Mouse (Mus musculus) c-Kit-positive CD71-positive TER-119-positive erythroid progenitor cells, embryonic 14.5 days (primary cell): ENCODE measurements around the gene Aif1l.

Source experiments
- DNase-seq: peaks from one replicate; pipeline ENCODE4 v3.0.0-alpha.2; 2013; ENCODE audit warnings: low spot score

The Aif1l gene

GRCm38 (mm10) chr2:31952725-31953124 lies 2.8 kb downstream of the Aif1l start:
- DNase-seq, result no peak

- DNase-seq, result no peak
These were observed 3.7 kb downstream of the Aif1l start for GRCm38 (mm10) chr2:31953687-31954086.

GRCm38 (mm10) chr2:31954779-31955181 lies 4.8 kb downstream of the Aif1l start:
- DNase-seq, result no peak

GRCm38 (mm10) chr2:31955686-31956085 lies 5.7 kb downstream of the Aif1l start:
- no peak for DNase-seq

GRCm38 (mm10) chr2:31957211-31957610 lies 7.3 kb downstream of the Aif1l start:
- DNase-seq, result no peak

- DNase-seq, result no peak
These were observed 11.0 kb downstream of the Aif1l start for GRCm38 (mm10) chr2:31960986-31961385.

GRCm38 (mm10) chr2:31961791-31962222 lies 11.9 kb downstream of the Aif1l start:
- DNase-seq, result no peak

GRCm38 (mm10) chr2:31962501-31963224 lies 12.7 kb downstream of the Aif1l start:
- no peak for DNase-seq

- no peak for DNase-seq
These were observed 13.6 kb downstream of the Aif1l start for GRCm38 (mm10) chr2:31963491-31963890.

- DNase-seq, result no peak
These were observed 14.3 kb downstream of the Aif1l start for GRCm38 (mm10) chr2:31964191-31964590.

GRCm38 (mm10) chr2:31965110-31965509 lies 15.2 kb downstream of the Aif1l start:
- peak; percentile 54 for DNase-seq

- no peak for DNase-seq
These were observed 16.9 kb downstream of the Aif1l start for GRCm38 (mm10) chr2:31966801-31967200.

GRCm38 (mm10) chr2:31972589-31972988 lies 22.6 kb downstream of the Aif1l start:
- DNase-seq, result no peak

GRCm38 (mm10) chr2:31974141-31974808 lies 24.3 kb downstream of the Aif1l start, which contains the start of gene Nup214:
Gene Nup214, plus strand, starts transcription at chr2:31974436.
- peak; percentile 98 for DNase-seq

GRCm38 (mm10) chr2:31974809-31975371 lies 25.0 kb downstream of the Aif1l start:
- peak; percentile 9 for DNase-seq

- DNase-seq, result no peak
These were observed 37.8 kb downstream of the Aif1l start for GRCm38 (mm10) chr2:31987774-31988173.

- DNase-seq, result no peak
These were observed 41.0 kb downstream of the Aif1l start for GRCm38 (mm10) chr2:31990961-31991360.

- DNase-seq, result no peak
These were observed 45.0 kb downstream of the Aif1l start for GRCm38 (mm10) chr2:31994896-31995295.

- no peak for DNase-seq
These were observed 46.1 kb downstream of the Aif1l start for GRCm38 (mm10) chr2:31996060-31996459.

- DNase-seq, result no peak
These were observed 47.6 kb downstream of the Aif1l start for GRCm38 (mm10) chr2:31997539-31997938.

- DNase-seq, result no peak
These were observed 48.5 kb downstream of the Aif1l start for GRCm38 (mm10) chr2:31998443-31998842.

GRCm38 (mm10) chr2:32008311-32008710 lies 58.4 kb downstream of the Aif1l start:
- DNase-seq, result no peak

- no peak for DNase-seq
These were observed 58.8 kb downstream of the Aif1l start for GRCm38 (mm10) chr2:32008716-32009115.
